Mouse (Mus musculus): Measurements from ENCODE around the gene Frrs1l. TPM values are rescaled to one million over a fixed set of nuclear protein-coding genes. Genes with fewer than 3 reads are reported as not detected.

Frrs1l gene
- polyA plus RNA-seq, 1 experiment from 2014 or later: not detected

GRCm38 (mm10) chr4:56914338-56914737 lies 75.9 kb downstream of the Frrs1l start:
- Histone ChIP-seq H3K36me3 (ENCODE audit: inconsistent target) (peaks cover 12% of the 10 kb centered on the region; the same call in 1 of the 2 replicates), H3K79me2 (ENCODE audit: inconsistent target) (no peaks in the 10 kb centered on the region), H3K4me3 (ENCODE audit: inconsistent target) (no peak overlapping the region), H3K27ac (no peak overlapping the region)
- 100% methylated on average over 6 of the region's 6 CpGs for WGBS (ENCODE audit: missing documents)

GRCm38 (mm10) chr4:56912382-56913001 lies 77.7 kb downstream of the Frrs1l start:
- Histone ChIP-seq H3K4me3 (ENCODE audit: inconsistent target) (no peak overlapping the region), H3K36me3 (ENCODE audit: inconsistent target) (peaks cover 12% of the 10 kb centered on the region; the same call in 1 of the 2 replicates), H3K27ac (no peak overlapping the region), H3K79me2 (ENCODE audit: inconsistent target) (no peaks in the 10 kb centered on the region)
- 96% methylated on average over 7 of the region's 7 CpGs for WGBS (ENCODE audit: missing documents)

DNA sequence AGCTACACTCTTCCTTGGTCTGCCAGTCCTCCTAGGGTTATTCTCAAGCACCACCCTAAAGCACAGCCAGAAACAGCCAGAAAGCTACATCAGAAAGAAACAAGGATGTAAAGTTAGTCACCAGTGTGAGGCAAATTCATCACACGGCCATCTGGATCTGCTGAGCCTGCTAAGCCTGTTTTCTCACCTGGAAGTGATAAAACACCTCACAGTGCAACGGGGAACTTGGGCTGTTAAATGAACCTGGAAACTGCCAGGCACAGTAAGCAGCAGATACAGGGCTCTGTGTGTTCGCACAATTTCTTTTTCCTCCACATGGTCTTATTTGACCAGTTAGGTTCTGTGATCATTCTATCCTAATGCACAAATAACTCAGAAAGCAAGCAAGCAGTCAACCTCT lies 80.6 kb downstream of the Frrs1l start:
- no peak overlapping the region for H3K4me3 ChIP-seq (ENCODE audit: inconsistent target)
- peaks cover 12% of the 10 kb centered on the region; the same call in 1 of the 2 replicates for H3K36me3 ChIP-seq (ENCODE audit: inconsistent target)
- H3K27ac ChIP-seq: no peak overlapping the region
- no peaks in the 10 kb centered on the region for H3K79me2 ChIP-seq (ENCODE audit: inconsistent target)
- WGBS (ENCODE audit: missing documents): 96% methylated on average over 3 of the region's 3 CpGs

- WGBS (ENCODE audit: missing documents): 95% methylated on average over 5 of the region's 5 CpGs
- H3K36me3 ChIP-seq (ENCODE audit: inconsistent target): peaks cover 18% of the 10 kb centered on the region; the same call in 1 of the 2 replicates
- no peak overlapping the region for H3K4me3 ChIP-seq (ENCODE audit: inconsistent target)
- no peak overlapping the region for H3K27ac ChIP-seq
- H3K79me2 ChIP-seq (ENCODE audit: inconsistent target): no peaks in the 10 kb centered on the region
These were observed 82.5 kb downstream of the Frrs1l start for GRCm38 (mm10) chr4:56907671-56908070.

Other genes starting within 250 kb of the Frrs1l start
- gene Actl7b, start 248.9 kb downstream of the Frrs1l start, polyA plus RNA-seq (2018): not detected in 3 replicates
- gene Actl7a, start 247.0 kb downstream of the Frrs1l start, polyA plus RNA-seq (2018): not detected in 3 replicates
- gene Elp1, start 188.1 kb downstream of the Frrs1l start, polyA plus RNA-seq (2018): 10.4 to 24.1 TPM (median 15.0 TPM) in 3 replicates
- 5.0 to 7.7 TPM (median 7.1 TPM) in 3 replicates for gene Fam206a, start 188.0 kb downstream of the Frrs1l start, polyA plus RNA-seq (2018)
- gene Ctnnal1, start 125.2 kb downstream of the Frrs1l start, polyA plus RNA-seq (2018): 0.23 to 0.53 TPM (median 0.35 TPM) in 3 replicates
- gene Tmem245, start 43.0 kb downstream of the Frrs1l start, polyA plus RNA-seq (2018): 6.2 to 12.1 TPM (median 8.7 TPM) in 3 replicates
- gene Epb41l4b, start 153.0 kb upstream of the Frrs1l start, polyA plus RNA-seq (2018): not detected in 3 replicates

Measured in macrophage (primary cell).